Mouse (Mus musculus): ENCODE results near the gene Tom1l2.

Tom1l2 gene

GRCm38 (mm10) chr11:60178506-60178905 is 174.2 kb downstream of the Tom1l2 start:
- no peak for DNase-seq (ENCODE audit: low read depth, low spot score)

DNA sequence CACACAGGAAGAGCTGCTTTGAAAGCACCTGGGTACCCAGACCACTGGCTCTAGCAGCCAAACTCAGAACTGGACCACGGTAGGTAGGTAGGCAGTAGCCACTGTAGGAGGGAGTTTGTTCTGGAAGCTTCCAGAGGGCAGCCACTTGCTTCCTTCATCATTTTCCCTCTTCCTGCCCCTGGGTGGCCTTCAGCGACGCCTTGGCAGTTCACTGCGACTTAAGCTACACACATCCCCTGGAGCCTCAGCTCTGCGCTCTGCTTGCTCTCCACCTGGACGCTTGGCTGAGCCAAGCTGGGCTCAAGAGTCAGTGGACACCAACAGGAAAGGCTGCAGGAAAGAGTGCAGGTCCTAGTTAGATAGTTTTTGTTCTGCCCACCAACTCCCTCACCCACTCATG is 174.7 kb downstream of the Tom1l2 start:
- DNase-seq (ENCODE audit: low read depth, low spot score) = no peak

DNA sequence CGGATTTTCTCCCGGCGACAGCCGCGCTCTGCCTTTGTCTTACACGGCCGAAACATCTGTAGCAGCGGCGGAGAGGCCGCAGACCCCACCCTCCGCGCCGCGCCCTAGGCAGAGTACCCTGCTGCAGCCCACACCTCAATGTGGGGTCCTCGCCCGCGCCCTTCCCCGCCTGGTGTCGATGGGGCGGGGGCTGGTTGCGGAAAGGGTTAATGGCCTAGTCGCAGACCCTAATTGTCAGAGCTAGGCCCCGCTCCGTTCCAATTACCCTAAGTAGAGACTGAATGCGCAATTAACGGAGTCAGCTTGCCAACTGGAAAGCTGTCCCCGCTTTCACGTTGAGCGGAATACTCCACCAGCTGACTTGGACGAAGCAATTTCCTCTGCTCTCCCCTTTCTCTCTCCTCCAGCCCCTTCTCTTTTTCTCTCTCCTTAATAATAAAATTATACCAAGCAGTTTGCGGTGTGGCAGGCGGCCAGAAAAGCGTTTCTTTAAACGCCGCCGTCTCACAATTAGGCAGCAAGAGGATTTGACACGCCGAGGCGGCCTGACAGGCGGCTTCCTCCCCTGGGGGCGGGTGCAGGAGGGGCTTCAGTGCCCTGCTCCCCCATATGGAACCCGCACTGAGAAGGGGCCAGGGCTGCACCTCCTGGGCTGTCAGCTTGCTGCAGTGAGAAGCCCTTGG is 175.6 kb downstream of the Tom1l2 start:
- DNase-seq (ENCODE audit: low read depth, low spot score) = no peak

Data from c-Kit-negative CD71-positive TER-119-positive erythroid progenitor cells, embryonic 14.5 days (primary cell).